Mouse (Mus musculus): Measurements from ENCODE around the gene Ccser1. TPM values are rescaled to one million over a fixed set of nuclear protein-coding genes. Genes with fewer than 3 reads are reported as not detected.

Gene Ccser1
- polyA plus RNA-seq, 1 experiment from 2014 or later: 11.3 TPM

DNA sequence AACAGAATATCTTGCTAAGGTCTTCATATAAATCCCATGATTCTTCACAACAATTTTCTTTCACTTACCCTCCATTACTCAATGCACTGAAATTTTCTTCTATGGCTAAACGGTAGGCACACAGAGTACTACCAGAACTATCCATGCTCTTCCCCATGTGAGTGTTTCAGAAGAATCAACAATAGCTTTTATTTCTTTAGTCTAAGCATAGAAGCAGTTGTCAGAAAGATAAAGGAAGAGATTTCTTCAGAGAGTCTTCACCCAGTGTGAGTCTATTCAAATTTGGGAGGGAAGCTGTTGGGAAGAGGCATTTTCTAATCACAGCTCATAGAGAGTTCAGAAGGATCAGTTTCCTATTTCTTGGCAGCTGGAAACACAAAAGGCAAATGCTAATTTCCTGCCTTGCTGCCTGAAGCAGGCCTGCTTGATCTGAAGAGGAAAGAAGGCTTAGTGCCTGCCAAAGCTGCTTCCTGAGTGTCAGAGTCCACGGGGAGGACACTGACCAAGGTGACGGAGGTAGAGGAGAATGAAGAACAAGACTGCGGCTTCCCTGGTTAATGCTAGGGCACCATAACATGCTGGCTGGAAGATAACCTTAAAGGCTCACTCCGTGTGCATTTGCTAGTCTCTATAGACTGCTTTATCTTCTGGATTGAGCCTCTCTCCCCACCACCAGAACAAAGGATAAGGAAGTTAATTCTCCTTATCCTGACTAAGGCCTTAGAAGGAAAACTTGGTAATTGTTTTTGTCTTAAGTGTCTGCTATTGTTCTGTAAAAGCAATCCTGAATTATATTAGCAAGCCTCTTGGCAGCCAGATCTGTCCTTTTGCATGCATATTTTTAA, 251.0 kb downstream of the Ccser1 start:
- Histone ChIP-seq H3K27ac (ENCODE audit: low read depth, low read length) (no peak overlapping the region), H3K9me3 (ENCODE audit: control insufficient read depth, low read length) (no peaks in the 10 kb centered on the region), H3K9ac (ENCODE audit: low read length) (no peak overlapping the region), H3K4me3 (ENCODE audit: low read depth, low read length) (no peak overlapping the region), H3K4me1 (ENCODE audit: control insufficient read depth, insufficient read depth, low read length) (no peaks in the 10 kb centered on the region), H3K27me3 (ENCODE audit: control insufficient read depth, insufficient read depth, low read length) (no peaks in the 10 kb centered on the region), H3K4me2 (ENCODE audit: low read depth) (no peak overlapping the region), H3K36me3 (ENCODE audit: control insufficient read depth, insufficient read depth, low read length) (no peaks in the 10 kb centered on the region)
- WGBS: 34% methylated on average over 5 of the region's 5 CpGs
- peak; percentile 16; the same call in 1 of the 2 replicates for ATAC-seq (ENCODE audit: insufficient read depth, low FRiP score, low TSS enrichment)
- DNase-seq (ENCODE audit: low spot score): no peak

GRCm38 (mm10) chr6:61431726-61431984, 251.5 kb downstream of the Ccser1 start:
- Histone ChIP-seq H3K27me3 (ENCODE audit: control insufficient read depth, insufficient read depth, low read length) (no peaks in the 10 kb centered on the region), H3K9me3 (ENCODE audit: control insufficient read depth, low read length) (no peaks in the 10 kb centered on the region), H3K36me3 (ENCODE audit: control insufficient read depth, insufficient read depth, low read length) (no peaks in the 10 kb centered on the region), H3K4me1 (ENCODE audit: control insufficient read depth, insufficient read depth, low read length) (no peaks in the 10 kb centered on the region), H3K27ac (ENCODE audit: low read depth, low read length) (no peak overlapping the region), H3K9ac (ENCODE audit: low read length) (no peak overlapping the region), H3K4me3 (ENCODE audit: low read depth, low read length) (no peak overlapping the region), H3K4me2 (ENCODE audit: low read depth) (no peak overlapping the region)
- no peak for DNase-seq (ENCODE audit: low spot score)
- ATAC-seq (ENCODE audit: insufficient read depth, low FRiP score, low TSS enrichment): no peak
- 75% methylated on average over 2 of the region's 2 CpGs for WGBS

GRCm38 (mm10) chr6:61432167-61432566, 252.0 kb downstream of the Ccser1 start:
- Histone ChIP-seq H3K27ac (ENCODE audit: low read depth, low read length) (no peak overlapping the region), H3K36me3 (ENCODE audit: control insufficient read depth, insufficient read depth, low read length) (no peaks in the 10 kb centered on the region), H3K27me3 (ENCODE audit: control insufficient read depth, insufficient read depth, low read length) (no peaks in the 10 kb centered on the region), H3K4me1 (ENCODE audit: control insufficient read depth, insufficient read depth, low read length) (no peaks in the 10 kb centered on the region), H3K4me3 (ENCODE audit: low read depth, low read length) (no peak overlapping the region), H3K9me3 (ENCODE audit: control insufficient read depth, low read length) (no peaks in the 10 kb centered on the region), H3K9ac (ENCODE audit: low read length) (no peak overlapping the region), H3K4me2 (ENCODE audit: low read depth) (no peak overlapping the region)
- DNase-seq (ENCODE audit: low spot score) (no peak), ATAC-seq (ENCODE audit: insufficient read depth, low FRiP score, low TSS enrichment) (no peak)
- 65% methylated on average over 3 of the region's 3 CpGs for WGBS

DNA sequence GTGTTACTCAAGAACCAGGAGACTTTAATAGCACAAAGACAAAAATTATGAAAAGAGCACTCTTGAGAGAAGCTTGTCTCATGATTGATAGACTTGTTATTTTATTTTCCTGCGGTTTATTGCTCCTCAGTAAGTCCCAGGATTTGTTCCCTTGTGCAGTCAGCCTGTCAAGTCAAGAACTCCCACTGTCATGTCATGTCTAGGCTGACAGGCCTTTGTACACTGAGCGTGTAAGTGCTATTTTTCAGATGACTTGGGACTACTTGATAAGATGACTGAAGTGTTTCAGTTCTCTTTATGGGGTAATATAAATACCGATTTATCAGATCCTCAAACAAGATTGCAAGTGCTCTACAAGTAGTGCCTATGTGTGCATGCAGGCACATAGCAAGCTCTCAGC, 252.6 kb downstream of the Ccser1 start:
- Histone ChIP-seq H3K9ac (ENCODE audit: low read length) (no peak overlapping the region), H3K4me3 (ENCODE audit: low read depth, low read length) (no peak overlapping the region), H3K9me3 (ENCODE audit: control insufficient read depth, low read length) (no peaks in the 10 kb centered on the region), H3K27me3 (ENCODE audit: control insufficient read depth, insufficient read depth, low read length) (no peaks in the 10 kb centered on the region), H3K4me1 (ENCODE audit: control insufficient read depth, insufficient read depth, low read length) (no peaks in the 10 kb centered on the region), H3K27ac (ENCODE audit: low read depth, low read length) (no peak overlapping the region), H3K4me2 (ENCODE audit: low read depth) (no peak overlapping the region), H3K36me3 (ENCODE audit: control insufficient read depth, insufficient read depth, low read length) (no peaks in the 10 kb centered on the region)
- WGBS: 81% methylated on average over 3 of the region's 3 CpGs
- no peak for ATAC-seq (ENCODE audit: insufficient read depth, low FRiP score, low TSS enrichment)
- no peak for DNase-seq (ENCODE audit: low spot score)

- no peak for ATAC-seq (ENCODE audit: insufficient read depth, low FRiP score, low TSS enrichment)
Measured at GRCm38 (mm10) chr6:61438165-61438564, 258.0 kb downstream of the Ccser1 start.

GRCm38 (mm10) chr6:61471371-61472152, 291.4 kb downstream of the Ccser1 start:
- H3K27me3 ChIP-seq (ENCODE audit: control insufficient read depth, insufficient read depth, low read length): no peaks in the 10 kb centered on the region
- no peaks in the 10 kb centered on the region for H3K36me3 ChIP-seq (ENCODE audit: control insufficient read depth, insufficient read depth, low read length)
- no peaks in the 10 kb centered on the region for H3K4me1 ChIP-seq (ENCODE audit: control insufficient read depth, insufficient read depth, low read length)
- no peak overlapping the region for H3K27ac ChIP-seq (ENCODE audit: low read depth, low read length)
- H3K4me2 ChIP-seq (ENCODE audit: low read depth): no peak overlapping the region
- no peaks in the 10 kb centered on the region for H3K9me3 ChIP-seq (ENCODE audit: control insufficient read depth, low read length)
- ATAC-seq (ENCODE audit: insufficient read depth, low FRiP score, low TSS enrichment): no peak
- no peak overlapping the region for H3K9ac ChIP-seq (ENCODE audit: low read length)
- no peak overlapping the region for H3K4me3 ChIP-seq (ENCODE audit: low read depth, low read length)
- no peak for DNase-seq (ENCODE audit: low spot score)
- 65% methylated on average over 2 of the region's 2 CpGs for WGBS

More at GRCm38 (mm10) chr6:61438165-61438564, 258.0 kb downstream of the Ccser1 start:
- Histone ChIP-seq H3K9me3 (ENCODE audit: control insufficient read depth, low read length) (no peaks in the 10 kb centered on the region), H3K36me3 (ENCODE audit: control insufficient read depth, insufficient read depth, low read length) (no peaks in the 10 kb centered on the region), H3K27me3 (ENCODE audit: control insufficient read depth, insufficient read depth, low read length) (no peaks in the 10 kb centered on the region), H3K4me3 (ENCODE audit: low read depth, low read length) (no peak overlapping the region), H3K4me2 (ENCODE audit: low read depth) (no peak overlapping the region), H3K9ac (ENCODE audit: low read length) (no peak overlapping the region), H3K4me1 (ENCODE audit: control insufficient read depth, insufficient read depth, low read length) (no peaks in the 10 kb centered on the region), H3K27ac (ENCODE audit: low read depth, low read length) (no peak overlapping the region)
- no peak for DNase-seq (ENCODE audit: low spot score)

GRCm38 (mm10) chr6:61485336-61485735, 305.2 kb downstream of the Ccser1 start:
- Histone ChIP-seq H3K9ac (ENCODE audit: low read length) (no peak overlapping the region), H3K36me3 (ENCODE audit: control insufficient read depth, insufficient read depth, low read length) (no peaks in the 10 kb centered on the region), H3K27me3 (ENCODE audit: control insufficient read depth, insufficient read depth, low read length) (no peaks in the 10 kb centered on the region), H3K4me2 (ENCODE audit: low read depth) (no peak overlapping the region), H3K4me3 (ENCODE audit: low read depth, low read length) (no peak overlapping the region), H3K9me3 (ENCODE audit: control insufficient read depth, low read length) (no peaks in the 10 kb centered on the region), H3K4me1 (ENCODE audit: control insufficient read depth, insufficient read depth, low read length) (no peaks in the 10 kb centered on the region), H3K27ac (ENCODE audit: low read depth, low read length) (no peak overlapping the region)
- 82% methylated on average over 3 of the region's 3 CpGs for WGBS
- no peak for DNase-seq (ENCODE audit: low spot score)
- no peak for ATAC-seq (ENCODE audit: insufficient read depth, low FRiP score, low TSS enrichment)

DNA sequence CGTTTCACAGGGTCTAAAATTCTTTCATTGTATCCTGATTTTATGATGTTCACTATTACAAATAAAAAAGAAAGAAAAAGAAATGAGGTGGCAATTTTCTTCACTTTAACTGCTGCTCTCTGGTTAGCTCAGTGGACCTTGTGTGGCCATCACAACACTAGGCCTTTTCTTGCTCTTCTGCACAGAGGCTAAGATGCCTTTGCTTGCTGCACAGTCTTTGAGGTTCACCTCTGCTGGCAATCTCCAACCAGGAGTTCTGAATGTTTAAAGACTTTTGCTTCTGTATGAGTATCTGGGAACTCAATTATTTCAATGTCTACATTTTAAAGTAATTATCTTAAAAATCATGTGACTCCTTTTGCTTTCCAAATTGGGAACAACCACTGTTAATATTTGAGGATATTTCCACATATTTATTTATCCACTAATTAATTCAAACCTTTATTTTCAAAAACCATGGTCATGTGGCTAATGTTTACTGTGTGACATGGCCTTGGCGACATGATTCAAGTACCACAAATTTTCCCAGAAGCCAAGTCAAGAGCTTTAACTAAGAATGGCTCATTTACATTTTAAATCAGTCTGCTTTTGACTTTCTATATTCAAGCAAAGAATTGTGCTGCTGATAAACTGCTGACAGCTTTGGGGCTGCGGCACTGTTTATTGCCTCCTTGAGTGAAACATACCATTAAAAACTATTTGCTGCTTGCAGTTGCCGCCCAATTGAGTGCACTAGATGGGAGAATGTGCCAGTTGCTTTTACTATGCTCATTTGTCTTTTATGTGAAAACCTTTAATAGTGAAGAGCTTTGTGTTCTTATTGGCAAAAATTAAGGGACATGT, 312.1 kb downstream of the Ccser1 start:
- H3K9me3 ChIP-seq (ENCODE audit: control insufficient read depth, low read length): no peaks in the 10 kb centered on the region
- peak; percentile 83 for ATAC-seq (ENCODE audit: insufficient read depth, low FRiP score, low TSS enrichment)
- H3K4me3 ChIP-seq (ENCODE audit: low read depth, low read length): no peak overlapping the region
- 46% methylated on average over 4 of the region's 4 CpGs for WGBS
- H3K9ac ChIP-seq (ENCODE audit: low read length): no peak overlapping the region
- no peak for DNase-seq (ENCODE audit: low spot score)
- H3K36me3 ChIP-seq (ENCODE audit: control insufficient read depth, insufficient read depth, low read length): no peaks in the 10 kb centered on the region
- H3K4me1 ChIP-seq (ENCODE audit: control insufficient read depth, insufficient read depth, low read length): no peaks in the 10 kb centered on the region
- no peaks in the 10 kb centered on the region for H3K27me3 ChIP-seq (ENCODE audit: control insufficient read depth, insufficient read depth, low read length)
- no peak overlapping the region for H3K4me2 ChIP-seq (ENCODE audit: low read depth)
- no peak overlapping the region for H3K27ac ChIP-seq (ENCODE audit: low read depth, low read length)

All from neural tube, embryonic 11.5 days (tissue).